In the genomic region with DNA sequence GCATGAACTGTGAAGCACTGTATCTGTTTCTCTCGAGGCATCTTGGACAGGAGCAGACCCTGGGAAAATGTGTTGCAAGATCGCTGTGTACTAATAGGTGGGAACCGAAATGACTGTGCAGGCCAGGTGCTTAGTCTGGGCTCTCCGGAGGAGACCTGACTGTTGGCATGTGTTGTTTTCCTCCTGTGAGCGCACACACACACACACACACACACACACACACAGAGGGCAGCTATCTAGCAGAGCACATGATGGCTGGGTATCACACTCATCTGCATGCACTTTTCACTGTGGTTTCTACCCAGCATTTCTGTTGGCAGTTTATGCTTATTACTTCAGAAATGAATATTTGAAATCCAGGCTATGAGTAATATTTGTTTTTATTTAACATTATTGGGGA, we compare ENCODE assay signal across 15 mouse cellular contexts.
DNase-seq lines count a peak whose midpoint lies in the region; ATAC-seq lines count a peak whose summit lies in the region.
"Had no signal": no experiment of that assay in that cellular context is flagged by ENCODE, and none has a peak within 500 bp of the region (broad histone marks: within the 10 kb centered on the region; RNA-seq: fewer than 3 reads in every experiment).

No protein-coding gene starts in this region.

- H3K4me1 ChIP-seq in forebrain, embryonic 12.5 days, result no peaks in the 10 kb centered on the region
- H3K4me1 ChIP-seq: embryonic facial prominence, embryonic 10.5 days; embryonic facial prominence, embryonic 12.5 days had no signal

- 89% methylated on average over 5 of the region's 5 CpGs for WGBS in forebrain, embryonic 12.5 days

- H3K4me2 ChIP-seq in forebrain, embryonic 12.5 days, result no peak overlapping the region
- H3K4me2 ChIP-seq: embryonic facial prominence, embryonic 12.5 days had no signal

- H3K27me3 ChIP-seq in forebrain, embryonic 12.5 days, result no peaks in the 10 kb centered on the region
- H3K27me3 ChIP-seq: embryonic facial prominence, embryonic 12.5 days had no signal

- peak; percentile 87 for ATAC-seq in megakaryocyte progenitor cell, adult 5-6 weeks (replicated peaks; ENCODE audit: poor library complexity)
- no peak for ATAC-seq in forebrain, embryonic 12.5 days (ENCODE audit: low FRiP score)
- ATAC-seq: forebrain, embryonic 14.5 days; forebrain, embryonic 16.5 days had no signal

- no peaks in the 10 kb centered on the region for H3K9me3 ChIP-seq in forebrain, embryonic 12.5 days
- H3K9me3 ChIP-seq: embryonic facial prominence, embryonic 10.5 days; embryonic facial prominence, embryonic 12.5 days had no signal

- no peak overlapping the region for H3K27ac ChIP-seq in forebrain, embryonic 12.5 days
- H3K27ac ChIP-seq: embryonic facial prominence, embryonic 10.5 days; embryonic facial prominence, embryonic 12.5 days had no signal

- H3K9ac ChIP-seq in forebrain, embryonic 12.5 days, result no peak overlapping the region
- H3K9ac ChIP-seq: embryonic facial prominence, embryonic 12.5 days had no signal

- no peaks in the 10 kb centered on the region for H3K36me3 ChIP-seq in forebrain, embryonic 12.5 days (replicated peaks)
- H3K36me3 ChIP-seq: embryonic facial prominence, embryonic 10.5 days; embryonic facial prominence, embryonic 12.5 days had no signal

- H3K4me3 ChIP-seq in forebrain, embryonic 12.5 days (replicated peaks), result no peak overlapping the region
- H3K4me3 ChIP-seq: embryonic facial prominence, embryonic 10.5 days; embryonic facial prominence, embryonic 12.5 days had no signal

- peak; percentile 16 to 43 for DNase-seq in cerebellum, postnatal 25 days
- DNase-seq in cerebellum, adult 18-20 months, result no peak
- no peak for DNase-seq in layer of hippocampus, postnatal 25 days (ENCODE audit: extremely low spot score in 1 of 2, low spot score in 1 of 2)
- DNase-seq: adrenal gland, adult 2 months; adrenal gland, postnatal 10 days; adrenal gland, postnatal 25 days; cerebellum, adult 11 months; cerebellum, adult 2 months; cerebellum, adult 9-10 months had no signal

Comparison
In these comparisons a context has a peak if more than half of its experiments do, and no peak if none do; other contexts are left out.
1. DNase-seq: peak in cerebellum, postnatal 25 days (2 of 2); none in cerebellum, adult 18-20 months (0 of 2) and layer of hippocampus, postnatal 25 days (0 of 2).